9 mouse cellular contexts compared by ENCODE assay signal in the genomic region with DNA sequence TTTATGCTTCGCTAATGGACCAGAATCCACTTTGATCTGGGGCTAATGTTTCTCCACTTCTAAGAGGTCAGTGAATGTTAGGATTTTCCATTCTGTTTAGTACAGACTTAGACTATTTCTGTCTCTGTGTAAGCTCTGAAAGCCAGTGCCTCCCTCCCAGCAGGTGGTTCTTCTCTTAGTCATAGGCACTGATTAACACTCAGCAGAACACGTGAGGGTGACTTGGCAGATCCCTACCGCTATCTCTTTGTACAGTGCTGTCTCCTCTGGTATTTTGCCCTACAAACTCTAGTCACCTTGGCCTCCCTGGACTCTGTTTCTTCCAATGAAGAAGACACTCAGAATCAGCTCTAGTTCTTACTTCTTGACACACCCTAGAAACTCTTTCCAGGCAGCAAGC. TPM values are rescaled to one million over a fixed set of nuclear protein-coding genes. Genes with fewer than 3 reads are reported as not detected.
DNase-seq lines count a peak whose midpoint lies in the region; ATAC-seq and TF ChIP-seq lines count a peak whose summit lies in the region.
"Had no signal": no experiment of that assay in that cellular context is flagged by ENCODE, and none has a peak within 500 bp of the region (broad histone marks: within the 10 kb centered on the region; RNA-seq: fewer than 3 reads in every experiment).

No protein-coding gene starts in this region.

- no peak for ATAC-seq in kidney, embryonic 14.5 days (ENCODE audit: low FRiP score, low TSS enrichment)
- ATAC-seq in intestine, postnatal 0 days = peak; percentile 88

- no peak for TF ChIP-seq CTCF in kidney, adult 2 months (conservative IDR thresholded peaks at IDR 0.05; ENCODE audit: insufficient read depth, insufficient read length, low read depth, low read length)
- TF ChIP-seq CTCF in intestine, postnatal 0 days (IDR thresholded peaks at IDR 0.05; ENCODE audit: low read depth) = no peak
- no peak for TF ChIP-seq CTCF in olfactory bulb, adult 2 months (IDR thresholded peaks at IDR 0.05; ENCODE audit: insufficient read depth, low read depth, low read length)

- H3K27me3 ChIP-seq in kidney, adult 2 months (replicated peaks; ENCODE audit: control insufficient read depth, insufficient read depth, low read length) = no peaks in the 10 kb centered on the region
- no peaks in the 10 kb centered on the region for H3K27me3 ChIP-seq in kidney, embryonic 14.5 days (ENCODE audit: control insufficient read depth, insufficient read depth, low read length)
- no peaks in the 10 kb centered on the region for H3K27me3 ChIP-seq in intestine, postnatal 0 days (replicated peaks; ENCODE audit: control insufficient read depth, insufficient read depth, low read length)
- H3K27me3 ChIP-seq: embryonic facial prominence, embryonic 12.5 days had no signal

- H3K9me3 ChIP-seq in kidney, embryonic 14.5 days (ENCODE audit: control insufficient read depth, low read length) = peaks cover 5% of the 10 kb centered on the region; the same call in 1 of the 2 replicates
- H3K9me3 ChIP-seq in intestine, postnatal 0 days (ENCODE audit: control insufficient read depth) = 0 out of 2 replicates have a peak, but pooled peaks cover 4% of the 10 kb centered on the region
- H3K9me3 ChIP-seq: embryonic facial prominence, embryonic 12.5 days had no signal

- TF ChIP-seq POLR2A in kidney, adult 2 months (IDR thresholded peaks at IDR 0.05; ENCODE audit: low read depth, low read length) = no peak
- no peak for TF ChIP-seq POLR2A in olfactory bulb, adult 2 months (IDR thresholded peaks at IDR 0.05; ENCODE audit: insufficient read depth, low read depth, low read length)

- peak; percentile 93 for DNase-seq in kidney, adult 2 months
- peak; percentile 69 for DNase-seq in NIH3T3 (ENCODE audit: low read depth)
- no peak for DNase-seq in embryo, embryonic 10.5 days (ENCODE audit: low spot score)
- DNase-seq in spleen, postnatal 4 days (ENCODE audit: low spot score in 2 of 2) = no peak
- no peak for DNase-seq in embryo, embryonic 9.5 days (ENCODE audit: extremely low spot score)

- no peak overlapping the region for H3K4me3 ChIP-seq in kidney, adult 2 months (ENCODE audit: insufficient read depth, low read depth, low read length)
- no peak overlapping the region for H3K4me3 ChIP-seq in kidney, embryonic 14.5 days (ENCODE audit: low read length)
- no peak overlapping the region for H3K4me3 ChIP-seq in intestine, postnatal 0 days (ENCODE audit: low read depth, low read length)
- no peak overlapping the region for H3K4me3 ChIP-seq in olfactory bulb, adult 2 months (ENCODE audit: insufficient read depth, low read depth, low read length)
- H3K4me3 ChIP-seq: embryonic facial prominence, embryonic 12.5 days had no signal

- no peak overlapping the region for H3K4me2 ChIP-seq in kidney, embryonic 14.5 days (replicated peaks; ENCODE audit: low read depth, low read length)
- no peak overlapping the region for H3K4me2 ChIP-seq in intestine, postnatal 0 days (replicated peaks; ENCODE audit: low read depth)
- H3K4me2 ChIP-seq: embryonic facial prominence, embryonic 12.5 days had no signal

- H3K36me3 ChIP-seq in kidney, adult 2 months (ENCODE audit: control insufficient read depth, insufficient read depth, low read length) = no peaks in the 10 kb centered on the region
- no peaks in the 10 kb centered on the region for H3K36me3 ChIP-seq in kidney, embryonic 14.5 days (ENCODE audit: control insufficient read depth, insufficient read depth, low read length)
- no peaks in the 10 kb centered on the region for H3K36me3 ChIP-seq in intestine, postnatal 0 days (ENCODE audit: control insufficient read depth, insufficient read depth)
- H3K36me3 ChIP-seq: embryonic facial prominence, embryonic 12.5 days had no signal

- WGBS in kidney, adult 2 months = 40% methylated on average over 3 of the region's 3 CpGs
- WGBS in kidney, embryonic 14.5 days = 66% methylated on average over 3 of the region's 3 CpGs
- 48% methylated on average over 3 of the region's 3 CpGs for WGBS in intestine, postnatal 0 days
- WGBS in olfactory bulb, adult 2 months = 30% methylated on average over 3 of the region's 3 CpGs

- peak overlapping the region; percentile 78 for H3K27ac ChIP-seq in kidney, adult 2 months (ENCODE audit: insufficient read depth, low read depth, low read length)
- H3K27ac ChIP-seq in kidney, embryonic 14.5 days (ENCODE audit: low read depth, low read length) = no peak overlapping the region
- H3K27ac ChIP-seq in intestine, postnatal 0 days (ENCODE audit: low read depth, low read length) = no peak overlapping the region
- H3K27ac ChIP-seq in olfactory bulb, adult 2 months (ENCODE audit: insufficient read depth, low read depth, low read length) = peak overlapping the region; percentile 67
- H3K27ac ChIP-seq: embryonic facial prominence, embryonic 12.5 days had no signal

- no peak overlapping the region for H3K9ac ChIP-seq in kidney, embryonic 14.5 days (ENCODE audit: low read depth, low read length)
- H3K9ac ChIP-seq in intestine, postnatal 0 days (ENCODE audit: low read depth, low read length) = no peak overlapping the region
- H3K9ac ChIP-seq: embryonic facial prominence, embryonic 12.5 days had no signal

- H3K4me1 ChIP-seq in kidney, adult 2 months (ENCODE audit: control insufficient read depth, insufficient read depth, low read length) = peaks cover 13% of the 10 kb centered on the region; the same call in 1 of the 2 replicates
- H3K4me1 ChIP-seq in kidney, embryonic 14.5 days (ENCODE audit: control insufficient read depth, insufficient read depth, low read length) = no peaks in the 10 kb centered on the region
- peaks cover 6% of the 10 kb centered on the region; the same call in 1 of the 2 replicates for H3K4me1 ChIP-seq in intestine, postnatal 0 days (replicated peaks; ENCODE audit: control insufficient read depth, insufficient read depth, low read length)
- peaks cover 5% of the 10 kb centered on the region for H3K4me1 ChIP-seq in olfactory bulb, adult 2 months (ENCODE audit: control insufficient read depth, insufficient read depth, low read length)
- H3K4me1 ChIP-seq: embryonic facial prominence, embryonic 12.5 days had no signal

RNA-seq across cellular contexts. Expression of gene Ndufb3, which starts 28.2 kb away (rescaled TPM):
- polyA plus RNA-seq in kidney, adult 2 months (2012; rRNA removed) = 116 and 197 TPM in 2 replicates
- polyA plus RNA-seq in kidney, embryonic 14.5 days (2014; fragmentation: Nextera tagmentation; extraction: Ambion mirVana) = 174 and 250 TPM in 2 replicates
- polyA plus RNA-seq in intestine, postnatal 0 days (2015; fragmentation: Nextera tagmentation; extraction: Ambion mirVana) = 285 and 298 TPM in 2 replicates
- not detected in 2 replicates for polyA plus RNA-seq in olfactory bulb, adult 2 months (2012; ENCODE audit: insufficient read depth, insufficient read length, low replicate concordance, missing spikeins)

RNA-seq across cellular contexts. Expression of gene Fam126b, which starts 28.3 kb away (rescaled TPM):
- polyA plus RNA-seq in kidney, adult 2 months (2012; rRNA removed) = 5.3 and 5.4 TPM in 2 replicates
- 6.1 and 9.6 TPM in 2 replicates for polyA plus RNA-seq in kidney, embryonic 14.5 days (2014; fragmentation: Nextera tagmentation; extraction: Ambion mirVana)
- 6.2 and 8.5 TPM in 2 replicates for polyA plus RNA-seq in intestine, postnatal 0 days (2015; fragmentation: Nextera tagmentation; extraction: Ambion mirVana)
- polyA plus RNA-seq in olfactory bulb, adult 2 months (2012; ENCODE audit: insufficient read depth, insufficient read length, low replicate concordance, missing spikeins) = not detected in 2 replicates

Comparison
In these comparisons a context has a peak if more than half of its experiments do, and no peak if none do; other contexts are left out.
1. H3K27ac ChIP-seq: peak in kidney, adult 2 months (single experiment) and olfactory bulb, adult 2 months (single experiment); none in kidney, embryonic 14.5 days (single experiment) and intestine, postnatal 0 days (single experiment).
2. DNase-seq: peak in kidney, adult 2 months (single experiment) and NIH3T3 (single experiment); none in embryo, embryonic 10.5 days (single experiment), spleen, postnatal 4 days (0 of 2) and embryo, embryonic 9.5 days (single experiment).